Mouse (Mus musculus) limb, embryonic 12.5 days (tissue): ENCODE results near the gene Plod3. TPM values are rescaled to one million over a fixed set of nuclear protein-coding genes. Genes with fewer than 3 reads are reported as not detected.
"Not testable (repeated sequence)": the region's sequence is repeated elsewhere in the genome, so short reads cannot be mapped to it uniquely, and the experiment has no call there.

Experiments
- ATAC-seq: fragments of 200-750 bp; cut with Nextera tagmentation; 2 replicates; pipeline ENCODE4 v1.8.0; 2017; ENCODE audit warnings: low read depth, moderate TSS enrichment; ENCODE audit not compliant: insufficient number of reproducible peaks, insufficient read depth, low FRiP score, low TSS enrichment
- H3K27ac ChIP-seq: fragments of 300-500 bp; sonication (generic); 2 replicates; pipeline ENCODE4 v1.5.1; 2016; ENCODE audit warnings: mild to moderate bottlenecking, moderate library complexity
- H3K27me3 ChIP-seq: fragments of 300-500 bp; sonication (generic); 2 replicates; pipeline ENCODE4 v1.6.1; 2016; ENCODE audit warnings: mild to moderate bottlenecking, moderate library complexity
- H3K36me3 ChIP-seq: fragments of 300-500 bp; sonication (generic); 2 replicates; pipeline ENCODE4 v1.6.1; 2016; ENCODE audit warnings: mild to moderate bottlenecking, moderate library complexity
- H3K4me1 ChIP-seq: fragments of 300-500 bp; sonication (generic); replicated peaks from 2 replicates; pipeline ENCODE4 v1.6.1; 2016
- H3K4me2 ChIP-seq: fragments of 300-500 bp; sonication (generic); 2 replicates; pipeline ENCODE4 v1.6.1; 2016; ENCODE audit warnings: mild to moderate bottlenecking, moderate library complexity
- H3K4me3 ChIP-seq: fragments of 300-500 bp; sonication (generic); replicated peaks from 2 replicates; pipeline ENCODE4 v1.5.1; 2016; ENCODE audit warnings: mild to moderate bottlenecking
- H3K9ac ChIP-seq: fragments of 300-500 bp; sonication (generic); replicated peaks from 2 replicates; pipeline ENCODE4 v1.6.1; 2016; ENCODE audit warnings: mild to moderate bottlenecking, moderate library complexity
- H3K9me3 ChIP-seq: fragments of 300-500 bp; sonication (generic); 2 replicates; pipeline ENCODE4 v1.6.1; 2016; ENCODE audit warnings: mild to moderate bottlenecking, moderate library complexity
- WGBS: fragments of 180-500 bp; shearing (Covaris S2); methylation state at CpG from one replicate; pipeline ENCODE4 v1.1.7; 2016; 5-methylcytosine and 5-hydroxymethylcytosine counted together
- polyA plus RNA-seq: library from polyadenylated mRNA; unstranded; fragments of >200 nt; fragmentation: Nextera tagmentation; extraction: Ambion mirVana; gene quantifications from 2 replicates; pipeline ENCODE4 v1.2.1, GENCODE M21; 2016

Gene Plod3
- polyA plus RNA-seq = 39.5 and 42.3 TPM in 2 replicates

- WGBS = under 1% methylated on average over 26 of the region's 26 CpGs
- Histone ChIP-seq H3K4me2 (peak within 1 kb of the TSS; percentile 87), H3K4me1 (peaks cover 15% of the 10 kb centered on the region), H3K9ac (peak within 1 kb of the TSS; percentile 96), H3K27me3 (no peaks in the 10 kb centered on the region), H3K36me3 (peaks cover 58% of the 10 kb centered on the region), H3K9me3 (no peaks in the 10 kb centered on the region), H3K27ac (peak within 1 kb of the TSS; percentile 99), H3K4me3 (peak within 1 kb of the TSS; percentile 87)
- peak; percentile 82 for ATAC-seq
Observed at GRCm38 (mm10) chr5:136986695-136987137, at the start of gene Plod3. Plod3 (plus strand) TSS chr5:136987019.

- H3K27ac ChIP-seq = no peak overlapping the region
- H3K4me2 ChIP-seq = no peak overlapping the region
- no peak for ATAC-seq
- H3K9me3 ChIP-seq = no peaks in the 10 kb centered on the region
- H3K9ac ChIP-seq = no peak overlapping the region
- peaks cover 3% of the 10 kb centered on the region; the same call in 1 of the 2 replicates for H3K36me3 ChIP-seq
- 83% methylated on average over 5 of the region's 5 CpGs for WGBS
- H3K4me1 ChIP-seq = no peaks in the 10 kb centered on the region
- H3K27me3 ChIP-seq = no peaks in the 10 kb centered on the region
- H3K4me3 ChIP-seq = no peak overlapping the region
Observed at GRCm38 (mm10) chr5:136937621-136938020, 49.2 kb upstream of the Plod3 start.

GRCm38 (mm10) chr5:136939284-136939683 lies 47.5 kb upstream of the Plod3 start:
- H3K36me3 ChIP-seq = no peaks in the 10 kb centered on the region
- no peak for ATAC-seq

GRCm38 (mm10) chr5:136940029-136940428 lies 46.8 kb upstream of the Plod3 start:
- H3K4me2 ChIP-seq, H3K27me3 ChIP-seq, H3K4me1 ChIP-seq, H3K4me3 ChIP-seq, ATAC-seq, H3K9me3 ChIP-seq, H3K27ac ChIP-seq, H3K36me3 ChIP-seq, H3K9ac ChIP-seq: not testable (repeated sequence)
- 82% methylated on average over 6 of the region's 6 CpGs for WGBS

More at GRCm38 (mm10) chr5:136939284-136939683, 47.5 kb upstream of the Plod3 start:
- Histone ChIP-seq H3K9ac (no peak overlapping the region), H3K27me3 (no peaks in the 10 kb centered on the region), H3K9me3 (no peaks in the 10 kb centered on the region), H3K27ac (no peak overlapping the region), H3K4me2 (no peak overlapping the region), H3K4me3 (no peak overlapping the region), H3K4me1 (no peaks in the 10 kb centered on the region)
- 61% methylated on average over 7 of the region's 7 CpGs for WGBS

GRCm38 (mm10) chr5:136940845-136941560 lies 45.8 kb upstream of the Plod3 start:
- no peak overlapping the region for H3K27ac ChIP-seq
- no peak overlapping the region for H3K9ac ChIP-seq
- H3K4me2 ChIP-seq = no peak overlapping the region
- H3K9me3 ChIP-seq = no peaks in the 10 kb centered on the region
- H3K4me1 ChIP-seq = no peaks in the 10 kb centered on the region
- 83% methylated on average over 12 of the region's 12 CpGs for WGBS
- no peak for ATAC-seq
- no peaks in the 10 kb centered on the region for H3K36me3 ChIP-seq
- no peaks in the 10 kb centered on the region for H3K27me3 ChIP-seq
- H3K4me3 ChIP-seq = no peak overlapping the region

GRCm38 (mm10) chr5:136942781-136943180 lies 44.0 kb upstream of the Plod3 start:
- Histone ChIP-seq H3K4me2 (no peak overlapping the region), H3K4me3 (no peak overlapping the region), H3K27ac (no peak overlapping the region), H3K9ac (no peak overlapping the region), H3K4me1 (no peaks in the 10 kb centered on the region), H3K36me3 (no peaks in the 10 kb centered on the region), H3K27me3 (no peaks in the 10 kb centered on the region), H3K9me3 (no peaks in the 10 kb centered on the region)
- no peak for ATAC-seq
- WGBS = 84% methylated on average over 3 of the region's 3 CpGs

GRCm38 (mm10) chr5:136943382-136943781 lies 43.4 kb upstream of the Plod3 start:
- Histone ChIP-seq H3K4me3 (no peak overlapping the region), H3K4me2 (no peak overlapping the region), H3K9me3 (no peaks in the 10 kb centered on the region), H3K36me3 (no peaks in the 10 kb centered on the region), H3K27me3 (no peaks in the 10 kb centered on the region), H3K4me1 (no peaks in the 10 kb centered on the region), H3K27ac (no peak overlapping the region), H3K9ac (no peak overlapping the region)
- 79% methylated on average over 2 of the region's 2 CpGs for WGBS
- ATAC-seq = no peak

- ATAC-seq = no peak
- H3K36me3 ChIP-seq = no peaks in the 10 kb centered on the region
Observed at GRCm38 (mm10) chr5:136945084-136945483, 41.7 kb upstream of the Plod3 start.

GRCm38 (mm10) chr5:136947874-136948273 lies 38.9 kb upstream of the Plod3 start:
- no peak overlapping the region for H3K9ac ChIP-seq
- ATAC-seq = no peak
- H3K9me3 ChIP-seq = no peaks in the 10 kb centered on the region
- H3K4me2 ChIP-seq = no peak overlapping the region
- H3K4me3 ChIP-seq = no peak overlapping the region
- H3K36me3 ChIP-seq = no peaks in the 10 kb centered on the region
- H3K27ac ChIP-seq = no peak overlapping the region
- no peaks in the 10 kb centered on the region for H3K27me3 ChIP-seq
- 0 out of 2 replicates have a peak, but pooled peaks cover 4% of the 10 kb centered on the region for H3K4me1 ChIP-seq

More at GRCm38 (mm10) chr5:136945084-136945483, 41.7 kb upstream of the Plod3 start:
- 78% methylated on average over 12 of the region's 12 CpGs for WGBS
- no peaks in the 10 kb centered on the region for H3K9me3 ChIP-seq
- H3K4me2 ChIP-seq = no peak overlapping the region
- no peak overlapping the region for H3K4me3 ChIP-seq
- H3K9ac ChIP-seq = no peak overlapping the region
- H3K27me3 ChIP-seq = no peaks in the 10 kb centered on the region
- H3K27ac ChIP-seq = no peak overlapping the region
- H3K4me1 ChIP-seq = no peaks in the 10 kb centered on the region

GRCm38 (mm10) chr5:136949551-136950336 lies 37.1 kb upstream of the Plod3 start:
- H3K27me3 ChIP-seq, ATAC-seq, H3K9ac ChIP-seq, H3K4me3 ChIP-seq, H3K27ac ChIP-seq, H3K36me3 ChIP-seq, H3K4me2 ChIP-seq, H3K9me3 ChIP-seq: not testable (repeated sequence)
- 82% methylated on average over 14 of the region's 14 CpGs for WGBS
- peaks cover 12% of the 10 kb centered on the region for H3K4me1 ChIP-seq

- peaks cover 14% of the 10 kb centered on the region for H3K4me1 ChIP-seq
Observed at GRCm38 (mm10) chr5:136950521-136950920, 36.3 kb upstream of the Plod3 start.

More at GRCm38 (mm10) chr5:136950521-136950920, 36.3 kb upstream of the Plod3 start:
- H3K9me3 ChIP-seq = no peaks in the 10 kb centered on the region
- no peaks in the 10 kb centered on the region for H3K27me3 ChIP-seq
- no peak overlapping the region for H3K27ac ChIP-seq
- no peak overlapping the region for H3K4me3 ChIP-seq
- ATAC-seq = no peak
- no peak overlapping the region for H3K4me2 ChIP-seq
- 90% methylated on average over 6 of the region's 6 CpGs for WGBS
- no peaks in the 10 kb centered on the region for H3K36me3 ChIP-seq
- no peak overlapping the region for H3K9ac ChIP-seq
